In the genomic region with DNA sequence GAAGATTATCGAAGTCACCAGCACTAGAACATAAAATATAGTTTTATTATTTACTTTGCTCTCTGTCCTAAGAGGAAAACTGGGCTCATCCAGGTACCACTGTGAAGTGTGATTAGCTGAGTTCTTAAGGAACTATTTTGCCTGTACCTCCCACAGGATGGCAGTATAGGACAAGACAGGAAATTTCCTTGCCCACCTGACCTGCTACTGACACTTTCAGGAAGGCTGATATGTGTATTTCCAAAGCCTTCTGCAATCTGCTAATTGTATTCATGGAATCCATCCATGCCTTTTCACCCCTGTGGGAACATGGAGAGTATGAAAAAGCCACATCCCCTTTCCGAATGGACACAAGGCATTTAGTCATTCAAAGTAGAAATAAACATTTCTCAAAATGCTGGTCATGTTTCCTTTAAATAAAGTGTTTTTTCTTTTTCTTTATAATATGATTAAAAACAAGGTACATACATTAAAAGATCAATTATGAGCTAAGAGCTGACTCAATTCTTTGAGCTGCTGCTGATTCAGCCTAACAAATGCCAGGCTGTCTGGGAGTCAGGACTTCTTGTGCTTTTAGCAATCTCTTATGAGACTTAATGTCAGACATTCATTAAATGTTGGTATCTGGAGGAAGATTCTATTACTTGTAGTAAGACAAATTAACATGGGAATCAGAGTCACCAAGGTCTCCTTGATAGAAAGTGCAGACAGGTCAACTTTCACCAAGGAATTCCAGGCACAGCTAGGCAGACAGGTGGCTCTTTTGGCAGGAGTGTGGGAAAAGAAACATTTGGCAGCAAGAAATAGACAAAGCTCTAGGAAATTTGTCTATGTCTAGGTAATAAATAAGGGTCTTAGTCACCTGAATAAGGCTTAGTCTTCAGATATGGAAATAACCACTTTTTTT, we compare ENCODE assay signal across 8 mouse cellular contexts.
A peak's percentile ranks its signal among the peaks of the same experiment; 100 is the strongest.
DNase-seq lines count a peak whose midpoint lies in the region; ATAC-seq and TF ChIP-seq lines count a peak whose summit lies in the region.

No protein-coding gene starts in this region.

- no peak overlapping the region for H3K4me3 ChIP-seq in layer of hippocampus, adult 2 months
- H3K4me3 ChIP-seq in liver, embryonic 11.5 days (ENCODE audit: low read depth, low read length), result no peak overlapping the region

- no peaks in the 10 kb centered on the region for H3K36me3 ChIP-seq in liver, embryonic 11.5 days (ENCODE audit: control insufficient read depth, insufficient read depth, low read length)

- no peak for ATAC-seq in monocyte, adult 5-6 weeks (replicated peaks; ENCODE audit: insufficient number of reproducible peaks, low FRiP score, low TSS enrichment, poor library complexity, severe bottlenecking)
- ATAC-seq in liver, embryonic 11.5 days (replicated peaks; ENCODE audit: low FRiP score), result no peak

- TF ChIP-seq CTCF in layer of hippocampus, adult 2 months (conservative IDR thresholded peaks at IDR 0.05), result peak; percentile 88

- WGBS in liver, embryonic 11.5 days, result 60% methylated on average over 2 of the region's 2 CpGs

- no peaks in the 10 kb centered on the region for H3K9me3 ChIP-seq in liver, embryonic 11.5 days (ENCODE audit: control insufficient read depth, low read length)

- H3K4me2 ChIP-seq in liver, embryonic 11.5 days, result no peak overlapping the region

- H3K9ac ChIP-seq in liver, embryonic 11.5 days (ENCODE audit: low read depth, low read length), result no peak overlapping the region

- peak; percentile 74 to 82 for DNase-seq in cerebellum, postnatal 10 days
- DNase-seq in cerebellum, adult 9-10 months, result no peak
- DNase-seq in 3T3-L1 (ENCODE audit: low read depth, low spot score), result peak; percentile 6
- DNase-seq in embryo, embryonic 11.5 days (ENCODE audit: low read depth, low spot score), result peak; percentile 19
- DNase-seq in layer of hippocampus, adult 2 months (ENCODE audit: low spot score in 2 of 2), result peak; percentile 34 to 47
- DNase-seq in right cerebral cortex, adult 2 months (ENCODE audit: low spot score in 2 of 2), result peak; percentile 27 to 46
- no peak for DNase-seq in liver, embryonic 11.5 days (ENCODE audit: low spot score)

- peak overlapping the region; percentile 15; the same call in 1 of the 2 replicates for H3K27ac ChIP-seq in layer of hippocampus, adult 2 months
- H3K27ac ChIP-seq in liver, embryonic 11.5 days (ENCODE audit: low read depth, low read length), result no peak overlapping the region

- no peaks in the 10 kb centered on the region for H3K4me1 ChIP-seq in liver, embryonic 11.5 days (replicated peaks; ENCODE audit: control insufficient read depth, insufficient read depth, low read length)

- no peaks in the 10 kb centered on the region for H3K27me3 ChIP-seq in liver, embryonic 11.5 days (replicated peaks; ENCODE audit: control insufficient read depth, insufficient read depth, low read length)

Comparison
In these comparisons a context has a peak if more than half of its experiments do, and no peak if none do; other contexts are left out.
1. DNase-seq: peak in cerebellum, postnatal 10 days (2 of 2), 3T3-L1 (single experiment), embryo, embryonic 11.5 days (single experiment), layer of hippocampus, adult 2 months (2 of 2) and right cerebral cortex, adult 2 months (2 of 2); none in cerebellum, adult 9-10 months (single experiment) and liver, embryonic 11.5 days (single experiment).